Mouse (Mus musculus): Measurements from ENCODE around the gene Fam69a.

- no peak for TF ChIP-seq CTCF (IDR thresholded peaks at IDR 0.05)
- TF ChIP-seq EP300 (IDR thresholded peaks at IDR 0.05; ENCODE audit: insufficient read depth, low read depth, low read length): no peak
- TF ChIP-seq POLR2A (IDR thresholded peaks at IDR 0.05; ENCODE audit: insufficient read depth, low read depth, low read length): no peak
Observed at GRCm38 (mm10) chr5:108014173-108014572, 27.3 kb upstream of the Fam69a start.

All from heart, adult 2 months (tissue).